Mouse (Mus musculus) liver, adult (tissue): ENCODE measurements around the gene Stoml3.

Source experiments
- GATA4 ChIP-seq: IDR thresholded peaks from 2 replicates; pipeline ENCODE4 v1.6.1; 2014; ENCODE audit warnings: mild to moderate bottlenecking, low read length; ENCODE audit not compliant: insufficient replicate concordance

The Stoml3 gene

DNA sequence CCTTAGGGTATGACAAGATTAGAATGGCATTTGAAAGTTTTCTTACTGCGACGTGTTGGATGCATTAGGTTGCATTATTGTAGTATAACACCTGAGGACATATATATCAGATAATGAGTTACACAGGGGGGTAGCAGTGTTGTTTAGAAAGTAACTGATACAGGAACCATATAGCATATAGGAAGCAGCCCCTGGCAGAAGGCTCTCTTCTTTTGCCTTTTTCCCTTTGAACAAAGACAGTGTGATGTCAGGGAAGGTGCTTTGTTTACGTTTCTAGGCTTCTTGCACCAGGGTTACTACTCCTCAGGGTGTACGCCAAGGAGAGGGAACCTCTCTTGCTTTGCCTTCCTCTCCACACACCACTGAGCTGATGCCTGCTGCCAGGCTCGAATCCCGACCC, at the start of gene Stoml3:
Stoml3 (plus strand) TSS at position 301 of the 400 bp plus-strand sequence.
- no peak for TF ChIP-seq GATA4

GRCm38 (mm10) chr3:53445540-53445939, 42.9 kb upstream of the Stoml3 start:
- TF ChIP-seq GATA4, result no peak

- no peak for TF ChIP-seq GATA4
Measured at GRCm38 (mm10) chr3:53446801-53447200, 41.7 kb upstream of the Stoml3 start.

DNA sequence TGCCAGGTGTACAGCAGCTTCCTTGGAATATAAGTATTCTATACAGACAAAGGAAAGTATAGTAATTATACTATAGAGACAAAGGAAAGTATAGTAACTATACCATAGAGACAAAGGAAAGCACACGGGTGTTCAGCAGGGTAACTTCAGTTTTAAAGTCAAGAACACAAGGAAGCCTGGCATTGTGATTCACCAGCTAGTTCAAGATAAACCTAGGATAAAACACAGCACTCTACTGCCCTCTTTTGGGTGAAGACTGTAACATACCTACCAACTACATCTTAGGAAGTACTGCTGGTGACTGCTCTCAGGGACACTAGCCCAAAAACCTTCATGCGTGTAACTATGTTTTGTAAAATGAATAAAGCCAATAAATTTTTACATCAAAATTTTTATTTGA, 40.2 kb upstream of the Stoml3 start:
- TF ChIP-seq GATA4, result peak; percentile 69; the same call in 1 of the 2 replicates

GRCm38 (mm10) chr3:53450666-53451065, 37.8 kb upstream of the Stoml3 start:
- TF ChIP-seq GATA4, result no peak

GRCm38 (mm10) chr3:53452351-53452750, 36.1 kb upstream of the Stoml3 start:
- 0 out of 2 replicates have a peak, but pooled peaks have one; percentile 2 for TF ChIP-seq GATA4

DNA sequence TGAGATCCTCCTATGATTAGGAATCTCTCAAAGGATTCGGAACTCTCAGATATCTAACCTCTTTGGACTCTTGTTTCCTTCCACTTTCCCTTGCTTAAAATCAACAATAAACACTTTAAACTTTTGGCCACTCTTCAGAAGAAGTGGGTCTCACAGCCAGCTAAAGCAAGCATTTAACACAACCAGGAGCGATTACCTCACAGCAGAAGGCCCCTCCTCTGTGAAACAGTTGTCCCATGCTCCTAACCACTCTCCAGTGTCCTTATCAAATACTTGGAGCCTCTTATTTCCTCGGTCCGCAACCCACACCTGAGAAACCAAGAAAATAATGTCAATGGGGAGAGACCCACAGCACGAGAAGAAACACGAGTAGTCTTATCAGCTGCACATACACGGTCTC, 35.1 kb upstream of the Stoml3 start:
- TF ChIP-seq GATA4, result no peak

- TF ChIP-seq GATA4, result peak; percentile 83; the same call in 1 of the 2 replicates
Measured at GRCm38 (mm10) chr3:53454005-53454404, 34.4 kb upstream of the Stoml3 start.

DNA sequence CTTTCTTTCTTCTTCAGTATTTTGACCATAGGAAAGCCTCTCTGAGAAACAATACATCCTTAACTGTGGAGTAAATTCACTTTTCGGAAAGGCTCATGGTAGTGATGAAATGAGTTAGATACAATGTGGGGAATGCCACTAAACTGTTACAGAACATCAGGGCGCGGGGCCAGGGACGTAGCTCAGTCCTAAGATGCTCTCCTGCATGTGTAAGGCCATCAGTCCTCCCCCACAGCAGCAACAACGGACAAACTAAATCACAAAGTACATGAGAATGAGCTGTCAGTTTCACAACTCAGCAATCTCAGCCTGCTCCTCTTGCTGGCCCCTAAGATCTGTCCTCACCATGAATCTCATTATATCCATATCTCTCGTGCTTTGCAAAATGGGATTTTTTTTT, 33.9 kb upstream of the Stoml3 start:
- no peak for TF ChIP-seq GATA4

DNA sequence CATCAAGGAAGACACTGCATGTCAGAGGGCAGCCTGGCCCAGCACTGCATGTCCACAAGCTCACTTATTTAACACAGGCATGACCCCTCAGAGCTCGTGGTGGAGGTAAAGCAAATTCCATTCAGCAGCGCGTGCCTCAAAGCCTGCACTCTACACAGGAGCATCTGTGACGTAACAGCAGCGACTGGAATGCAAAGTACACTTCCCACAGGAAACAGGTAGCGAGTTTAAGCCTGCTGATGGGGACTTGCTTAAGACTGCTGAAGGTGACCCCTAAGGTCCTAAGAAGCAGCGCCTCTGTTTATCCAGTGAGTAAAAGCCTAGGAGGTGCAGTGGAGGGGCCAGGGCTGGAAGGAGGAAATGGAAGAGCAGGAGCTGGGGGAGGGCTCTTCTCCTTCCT, 33.5 kb upstream of the Stoml3 start:
- no peak for TF ChIP-seq GATA4

GRCm38 (mm10) chr3:53457750-53458149, 30.7 kb upstream of the Stoml3 start:
- no peak for TF ChIP-seq GATA4

DNA sequence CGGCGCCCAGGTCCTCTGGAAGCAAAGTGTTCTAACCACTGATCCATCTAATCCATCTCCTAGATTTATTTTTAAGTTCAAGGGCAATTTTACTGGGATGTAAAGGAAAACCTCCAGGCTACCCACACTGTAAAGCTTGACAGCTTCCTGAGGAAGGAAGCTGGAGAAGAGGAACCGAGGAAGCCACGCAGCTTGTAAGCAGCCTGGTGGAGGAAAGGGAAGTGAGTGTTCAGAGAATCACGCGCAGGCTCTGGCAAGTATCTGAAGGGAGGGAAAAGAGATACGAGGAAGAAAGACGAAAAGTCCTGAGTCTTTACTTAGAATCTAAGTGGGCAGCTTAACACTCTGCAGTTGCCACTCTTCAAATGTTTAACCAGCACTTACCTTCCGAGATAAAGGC, 28.3 kb upstream of the Stoml3 start:
- peak; percentile 36; the same call in 1 of the 2 replicates for TF ChIP-seq GATA4

DNA sequence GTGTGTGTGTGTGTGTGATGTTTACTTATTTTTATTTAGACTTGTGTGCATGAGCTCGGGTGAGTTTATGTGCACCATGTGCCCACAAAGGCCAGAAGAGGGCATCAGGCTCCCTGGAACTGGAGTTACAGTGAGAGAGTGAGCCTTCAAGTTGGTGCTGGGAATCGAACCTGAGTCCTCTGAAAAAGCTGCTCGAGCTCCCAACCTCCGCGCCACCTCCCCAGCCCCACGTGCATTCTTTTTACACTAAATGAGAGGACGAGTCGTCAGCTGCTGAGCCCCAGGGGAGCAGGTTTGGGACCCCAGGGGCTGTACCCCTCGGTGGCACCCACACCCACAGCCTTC, 25.8 kb upstream of the Stoml3 start:
- no peak for TF ChIP-seq GATA4

- TF ChIP-seq GATA4, result peak; percentile 78; the same call in 1 of the 2 replicates
Measured at GRCm38 (mm10) chr3:53463046-53463764, 25.2 kb upstream of the Stoml3 start, which contains the start of the genes Nhlrc3 and Proser1. TSS of gene Nhlrc3 (minus strand) at chr3:53463332. TSS of gene Proser1 (plus strand) at chr3:53463666.

DNA sequence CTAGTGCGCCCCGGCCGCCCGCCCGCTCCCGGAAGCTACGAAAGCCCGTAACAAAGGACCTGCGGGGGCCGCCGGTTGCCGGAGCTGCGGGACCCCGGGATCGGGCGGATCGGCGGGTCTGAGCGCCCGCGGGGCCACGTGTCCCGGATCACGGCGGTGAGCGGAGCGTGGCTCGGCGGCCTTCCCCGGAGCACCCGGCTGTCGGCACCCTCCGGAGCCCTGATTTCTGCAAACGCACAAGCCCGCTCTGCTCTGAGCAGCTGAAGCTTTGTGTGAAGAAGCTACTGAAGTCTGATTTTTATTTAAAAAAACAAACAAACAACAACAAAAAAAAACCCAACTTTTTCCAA, 24.7 kb upstream of the Stoml3 start:
- no peak for TF ChIP-seq GATA4

- TF ChIP-seq GATA4, result no peak
Measured at GRCm38 (mm10) chr3:53464146-53464698, 24.2 kb upstream of the Stoml3 start.

DNA sequence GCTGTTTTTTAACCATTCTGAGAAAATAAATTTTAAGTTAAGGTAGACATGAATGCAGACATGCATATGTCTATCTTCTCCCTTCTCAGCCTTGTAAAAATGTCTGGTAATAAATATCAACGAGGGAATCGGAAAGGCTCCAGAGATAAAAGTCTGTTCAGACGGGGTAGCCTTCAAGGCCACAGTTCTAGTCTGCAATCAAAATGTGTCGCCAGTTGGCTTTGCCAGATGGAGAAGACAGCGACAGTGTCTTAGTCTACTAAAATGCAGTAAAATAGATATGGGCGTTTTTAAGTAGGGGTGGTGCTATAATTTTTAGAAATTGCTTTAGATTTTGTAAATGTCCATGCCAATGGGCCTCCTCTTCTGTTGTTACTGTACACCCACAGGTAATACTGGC, 23.1 kb upstream of the Stoml3 start:
- no peak for TF ChIP-seq GATA4
